Mouse (Mus musculus): Measurements from ENCODE around the gene Txnrd3. TPM values are rescaled to one million over a fixed set of nuclear protein-coding genes. Genes with fewer than 3 reads are reported as not detected.

Gene Txnrd3
- polyA plus RNA-seq, 1 experiment from 2014 or later, result 12.8 TPM

GRCm38 (mm10) chr6:89659692-89660423 is 16.1 kb downstream of the Txnrd3 start:
- 32% methylated on average over 7 of the region's 7 CpGs for WGBS
- H3K9ac ChIP-seq, result no peak overlapping the region
- H3K9me3 ChIP-seq, result no peaks in the 10 kb centered on the region
- no peak overlapping the region for H3K4me3 ChIP-seq
- no peaks in the 10 kb centered on the region for H3K4me1 ChIP-seq (replicated peaks)
- H3K27me3 ChIP-seq, result no peaks in the 10 kb centered on the region
- H3K36me3 ChIP-seq, result peaks cover 33% of the 10 kb centered on the region
- no peak overlapping the region for H3K27ac ChIP-seq
- H3K4me2 ChIP-seq, result no peak overlapping the region
- ATAC-seq (ENCODE audit: low FRiP score), result no peak

GRCm38 (mm10) chr6:89660490-89660889 is 16.7 kb downstream of the Txnrd3 start:
- WGBS, result 71% methylated on average over 1 of the region's 1 CpGs
- no peaks in the 10 kb centered on the region for H3K27me3 ChIP-seq
- ATAC-seq (ENCODE audit: low FRiP score), result no peak

DNA sequence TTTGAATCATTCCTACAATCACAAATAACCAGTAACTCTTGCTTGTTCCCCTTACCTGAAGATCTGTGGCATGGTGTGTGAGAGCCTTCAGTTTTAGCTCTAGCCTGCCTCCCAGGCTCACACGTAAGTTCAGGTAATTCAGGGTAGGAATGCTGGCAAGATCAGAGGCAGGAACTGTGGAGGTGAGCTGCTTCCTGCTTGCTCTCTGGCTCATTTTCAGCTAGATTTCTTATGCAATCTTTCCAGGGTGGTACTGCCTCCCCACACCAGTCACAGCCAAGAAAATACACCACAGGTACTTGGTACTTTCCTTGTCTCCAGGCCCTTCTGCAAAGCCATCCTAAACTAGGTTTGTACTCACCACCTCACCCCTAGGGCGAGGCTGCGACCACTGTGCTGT is 18.7 kb downstream of the Txnrd3 start:
- no peak overlapping the region for H3K4me2 ChIP-seq
- WGBS, result 87% methylated on average over 3 of the region's 3 CpGs
- H3K4me1 ChIP-seq (replicated peaks), result no peaks in the 10 kb centered on the region
- H3K27me3 ChIP-seq, result no peaks in the 10 kb centered on the region
- no peak overlapping the region for H3K27ac ChIP-seq
- no peak overlapping the region for H3K9ac ChIP-seq
- H3K4me3 ChIP-seq, result no peak overlapping the region
- H3K36me3 ChIP-seq, result peaks cover 29% of the 10 kb centered on the region
- H3K9me3 ChIP-seq, result no peaks in the 10 kb centered on the region
- ATAC-seq (ENCODE audit: low FRiP score), result no peak

More at GRCm38 (mm10) chr6:89660490-89660889, 16.7 kb downstream of the Txnrd3 start:
- H3K36me3 ChIP-seq, result peaks cover 36% of the 10 kb centered on the region
- H3K27ac ChIP-seq, result no peak overlapping the region
- no peaks in the 10 kb centered on the region for H3K4me1 ChIP-seq (replicated peaks)
- no peak overlapping the region for H3K9ac ChIP-seq
- H3K4me3 ChIP-seq, result no peak overlapping the region
- H3K4me2 ChIP-seq, result no peak overlapping the region
- H3K9me3 ChIP-seq, result no peaks in the 10 kb centered on the region

DNA sequence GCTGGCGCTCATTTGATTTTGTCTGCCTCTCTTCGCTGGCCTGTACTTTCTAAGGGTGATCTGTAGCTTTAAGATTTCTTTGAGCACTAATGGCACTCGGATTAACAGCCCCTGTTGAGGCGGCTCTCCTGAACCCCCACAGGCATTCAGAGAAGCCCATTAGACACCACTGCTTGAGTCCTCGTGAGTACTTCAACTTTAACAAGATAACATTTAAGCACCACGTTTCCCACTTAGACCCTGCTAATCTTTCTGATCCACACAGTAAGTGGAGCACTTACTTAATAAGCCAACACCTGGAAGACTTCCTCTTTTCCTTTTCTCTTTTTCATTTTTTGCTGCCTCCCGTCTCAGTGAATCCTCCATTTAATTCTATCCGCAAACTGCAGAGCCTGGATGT is 21.4 kb downstream of the Txnrd3 start:
- 72% methylated on average over 8 of the region's 8 CpGs for WGBS
- H3K27me3 ChIP-seq, result no peaks in the 10 kb centered on the region
- ATAC-seq (ENCODE audit: low FRiP score), result no peak
- H3K9ac ChIP-seq, result no peak overlapping the region
- peaks cover 29% of the 10 kb centered on the region for H3K36me3 ChIP-seq
- H3K4me2 ChIP-seq, result no peak overlapping the region
- no peak overlapping the region for H3K27ac ChIP-seq
- H3K9me3 ChIP-seq, result no peaks in the 10 kb centered on the region
- H3K4me1 ChIP-seq (replicated peaks), result no peaks in the 10 kb centered on the region
- H3K4me3 ChIP-seq, result no peak overlapping the region

DNA sequence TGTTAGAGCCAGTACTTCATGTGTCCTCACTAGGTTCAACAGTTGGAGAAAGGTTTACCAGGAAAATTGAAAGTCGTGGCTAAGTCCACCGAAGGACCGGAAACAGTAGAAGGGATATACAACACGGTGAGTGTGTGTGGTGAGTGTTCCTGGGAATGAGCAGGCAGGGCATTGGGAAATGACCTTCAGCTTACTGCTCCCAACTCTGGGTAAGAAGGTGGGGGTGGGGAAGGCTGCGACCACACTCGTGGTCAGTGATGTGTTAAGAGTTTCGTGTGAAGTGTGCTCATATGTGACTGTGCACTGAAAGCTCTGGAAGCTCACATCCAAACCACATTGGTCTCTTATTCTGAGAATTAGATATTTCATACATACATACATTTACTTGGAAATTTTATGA is 21.9 kb downstream of the Txnrd3 start:
- Histone ChIP-seq H3K4me1 (replicated peaks) (no peaks in the 10 kb centered on the region), H3K4me3 (no peak overlapping the region), H3K27ac (no peak overlapping the region), H3K27me3 (no peaks in the 10 kb centered on the region), H3K36me3 (peaks cover 29% of the 10 kb centered on the region), H3K4me2 (no peak overlapping the region), H3K9me3 (no peaks in the 10 kb centered on the region), H3K9ac (no peak overlapping the region)
- 87% methylated on average over 7 of the region's 7 CpGs for WGBS
- ATAC-seq (ENCODE audit: low FRiP score), result no peak

DNA sequence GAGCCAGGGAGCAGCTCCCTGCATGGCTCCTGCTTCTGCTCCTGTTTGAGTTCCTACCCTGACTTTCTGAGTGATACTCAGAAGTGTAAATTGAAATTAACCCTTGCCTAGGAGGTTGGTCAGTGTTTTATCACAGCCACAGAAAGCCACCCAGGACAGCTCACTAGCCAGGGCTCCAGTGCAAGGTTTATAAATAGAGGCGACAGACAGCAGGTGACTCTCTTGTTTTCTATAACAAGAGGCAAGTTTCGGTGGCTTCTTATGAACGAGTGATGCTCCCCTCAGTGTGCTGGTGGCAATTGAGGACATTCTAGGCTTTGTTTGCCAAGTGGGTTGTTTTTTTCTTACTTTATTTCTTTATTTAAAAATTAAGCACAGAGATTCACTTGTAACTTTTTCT is 23.2 kb downstream of the Txnrd3 start:
- Histone ChIP-seq H3K9ac (no peak overlapping the region), H3K36me3 (peaks cover 29% of the 10 kb centered on the region), H3K4me2 (no peak overlapping the region), H3K4me3 (no peak overlapping the region), H3K4me1 (replicated peaks) (no peaks in the 10 kb centered on the region), H3K9me3 (no peaks in the 10 kb centered on the region), H3K27ac (no peak overlapping the region), H3K27me3 (no peaks in the 10 kb centered on the region)
- WGBS, result 83% methylated on average over 3 of the region's 3 CpGs
- no peak for ATAC-seq (ENCODE audit: low FRiP score)

DNA sequence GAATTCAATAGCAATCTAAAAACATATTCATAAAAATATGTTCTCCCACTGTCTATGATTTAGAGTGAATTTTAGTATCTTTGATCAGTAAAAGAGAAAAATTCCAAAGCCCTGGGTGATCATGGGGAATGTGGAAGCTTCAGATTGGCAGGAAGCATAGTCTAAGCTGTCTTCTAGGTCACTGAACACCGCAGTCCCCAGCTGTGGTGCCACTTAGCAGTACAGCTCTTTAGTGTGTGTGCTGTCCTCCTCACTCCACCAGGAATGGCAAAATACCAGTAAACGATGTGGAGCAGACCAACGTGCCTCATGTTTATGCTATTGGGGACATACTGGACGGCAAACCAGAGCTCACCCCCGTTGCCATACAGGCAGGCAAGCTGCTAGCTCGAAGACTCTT is 25.8 kb downstream of the Txnrd3 start:
- H3K27me3 ChIP-seq, result no peaks in the 10 kb centered on the region
- no peaks in the 10 kb centered on the region for H3K9me3 ChIP-seq
- no peak overlapping the region for H3K4me3 ChIP-seq
- 87% methylated on average over 6 of the region's 6 CpGs for WGBS
- H3K27ac ChIP-seq, result no peak overlapping the region
- peaks cover 22% of the 10 kb centered on the region for H3K36me3 ChIP-seq
- no peaks in the 10 kb centered on the region for H3K4me1 ChIP-seq (replicated peaks)
- no peak overlapping the region for H3K4me2 ChIP-seq
- no peak overlapping the region for H3K9ac ChIP-seq
- no peak for ATAC-seq (ENCODE audit: low FRiP score)

- H3K4me2 ChIP-seq, result no peak overlapping the region
- H3K9me3 ChIP-seq, result no peaks in the 10 kb centered on the region
- H3K4me1 ChIP-seq (replicated peaks), result no peaks in the 10 kb centered on the region
- H3K9ac ChIP-seq, result no peak overlapping the region
- no peak for ATAC-seq (ENCODE audit: low FRiP score)
- 85% methylated on average over 6 of the region's 6 CpGs for WGBS
- no peak overlapping the region for H3K4me3 ChIP-seq
- peaks cover 31% of the 10 kb centered on the region for H3K36me3 ChIP-seq
- H3K27ac ChIP-seq, result no peak overlapping the region
- H3K27me3 ChIP-seq, result no peaks in the 10 kb centered on the region
Observed at GRCm38 (mm10) chr6:89671431-89671830, 27.6 kb downstream of the Txnrd3 start.

GRCm38 (mm10) chr6:89672641-89673040 is 28.9 kb downstream of the Txnrd3 start:
- no peak overlapping the region for H3K4me3 ChIP-seq
- H3K4me1 ChIP-seq (replicated peaks), result no peaks in the 10 kb centered on the region
- 84% methylated on average over 7 of the region's 7 CpGs for WGBS
- H3K36me3 ChIP-seq, result peaks cover 31% of the 10 kb centered on the region
- H3K27me3 ChIP-seq, result no peaks in the 10 kb centered on the region
- no peak overlapping the region for H3K9ac ChIP-seq
- no peak for ATAC-seq (ENCODE audit: low FRiP score)
- H3K9me3 ChIP-seq, result no peaks in the 10 kb centered on the region
- no peak overlapping the region for H3K27ac ChIP-seq
- no peak overlapping the region for H3K4me2 ChIP-seq

DNA sequence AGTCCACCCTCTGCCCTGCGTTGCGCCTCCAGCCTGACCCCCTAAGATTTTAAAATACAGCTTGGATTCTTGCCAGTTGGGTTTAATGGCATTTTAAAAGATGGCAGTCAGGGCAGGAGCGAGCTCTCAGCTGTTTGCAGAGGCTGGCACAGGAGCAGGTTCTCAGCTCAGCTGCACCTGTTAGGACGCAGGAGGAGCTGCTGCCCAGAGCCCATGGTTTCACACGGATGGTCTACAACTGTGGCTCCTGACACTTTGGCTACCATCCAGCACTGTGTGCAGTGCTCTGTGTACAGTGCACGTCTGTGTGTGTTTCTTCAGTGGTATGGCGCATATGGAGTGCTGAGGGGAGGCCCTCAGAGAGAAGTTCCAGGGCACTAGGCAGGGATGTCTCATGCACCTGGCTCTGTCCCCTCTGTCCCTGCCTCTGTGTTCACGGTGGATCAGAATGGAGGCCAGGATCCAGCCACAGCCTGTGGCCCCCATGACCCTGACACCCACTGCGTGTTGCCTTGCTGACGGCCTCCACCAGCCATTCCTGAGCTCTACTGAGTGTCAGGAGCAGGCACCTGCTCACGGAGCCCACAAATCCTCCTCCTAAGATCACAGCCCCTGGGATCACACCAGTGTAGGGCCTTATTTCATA is 29.5 kb downstream of the Txnrd3 start:
- Histone ChIP-seq H3K36me3 (peaks cover 31% of the 10 kb centered on the region), H3K4me3 (no peak overlapping the region), H3K27me3 (no peaks in the 10 kb centered on the region), H3K9me3 (no peaks in the 10 kb centered on the region), H3K4me1 (replicated peaks) (no peaks in the 10 kb centered on the region), H3K4me2 (no peak overlapping the region), H3K9ac (no peak overlapping the region), H3K27ac (no peak overlapping the region)
- ATAC-seq (ENCODE audit: low FRiP score), result peak; percentile 65; the same call in 1 of the 2 replicates
- 82% methylated on average over 11 of the region's 11 CpGs for WGBS

DNA sequence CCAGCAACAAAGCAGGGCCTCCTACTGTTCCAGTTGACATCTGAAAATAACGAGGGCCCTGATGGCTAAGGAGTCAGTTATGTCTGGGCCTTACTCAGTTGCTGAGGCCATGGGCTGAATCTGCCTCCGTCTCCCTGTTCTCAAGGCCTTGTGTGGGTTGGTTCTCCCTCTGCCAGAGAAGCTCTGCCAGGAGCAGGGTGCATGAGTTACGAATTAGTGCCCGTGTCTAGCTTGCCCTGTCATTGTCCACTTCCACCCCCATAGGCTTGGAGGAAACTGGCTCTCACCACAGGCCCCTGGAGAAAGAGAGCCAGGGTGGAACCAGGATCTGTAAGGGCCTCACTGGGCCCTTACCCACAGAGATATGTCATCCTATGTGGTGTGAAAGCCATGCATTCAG is 34.7 kb downstream of the Txnrd3 start:
- no peak overlapping the region for H3K27ac ChIP-seq
- no peak for ATAC-seq (ENCODE audit: low FRiP score)
- H3K9ac ChIP-seq, result no peak overlapping the region
- 0 out of 2 replicates have a peak, but pooled peaks cover 4% of the 10 kb centered on the region for H3K4me1 ChIP-seq (replicated peaks)
- peaks cover 27% of the 10 kb centered on the region for H3K36me3 ChIP-seq
- H3K27me3 ChIP-seq, result 0 out of 2 replicates have a peak, but pooled peaks cover 2% of the 10 kb centered on the region
- 73% methylated on average over 4 of the region's 4 CpGs for WGBS
- H3K4me2 ChIP-seq, result no peak overlapping the region
- H3K9me3 ChIP-seq, result no peaks in the 10 kb centered on the region
- no peak overlapping the region for H3K4me3 ChIP-seq

GRCm38 (mm10) chr6:89679291-89679835 is 35.6 kb downstream of the Txnrd3 start:
- H3K27ac ChIP-seq, result no peak overlapping the region
- 0 out of 2 replicates have a peak, but pooled peaks cover 2% of the 10 kb centered on the region for H3K27me3 ChIP-seq
- H3K4me2 ChIP-seq, result no peak overlapping the region
- H3K4me3 ChIP-seq, result no peak overlapping the region
- H3K36me3 ChIP-seq, result peaks cover 19% of the 10 kb centered on the region
- H3K9me3 ChIP-seq, result no peaks in the 10 kb centered on the region
- H3K9ac ChIP-seq, result no peak overlapping the region
- 19% methylated on average over 10 of the region's 10 CpGs for WGBS
- H3K4me1 ChIP-seq (replicated peaks), result 0 out of 2 replicates have a peak, but pooled peaks cover 4% of the 10 kb centered on the region
- peak; percentile 83 for ATAC-seq (ENCODE audit: low FRiP score)
